Mouse (Mus musculus) left cerebral cortex, adult 2 months (tissue): Measurements from ENCODE around the gene Cc2d2b. TPM values are rescaled to one million over a fixed set of nuclear protein-coding genes. Genes with fewer than 3 reads are reported as not detected.

Experiments used
- DNase-seq, 2 experiments: peaks; one replicate each; pipeline ENCODE4 v3.0.0; 2021 to 2022; ENCODE audit warnings: low spot score in 2 of 2, mixed read lengths in 1 of 2; ENCODE audit errors: extremely low spot score in 1 of 2
- H3K27ac ChIP-seq: fragments of 200-600 bp; 2 replicates; pipeline ENCODE4 v1.8.1; 2022
- H3K4me3 ChIP-seq: fragments of 200-600 bp; 2 replicates; pipeline ENCODE4 v1.8.1; 2022
- CTCF ChIP-seq: fragments of 200-600 bp; IDR thresholded peaks from 2 replicates; pipeline ENCODE4 v1.8.1; 2022; ENCODE audit warnings: antibody characterized with exemption, mild to moderate bottlenecking, moderate library complexity
- intact Hi-C: fragments of 180-260 bp; cut with DNase I; formaldehyde crosslinking; loops from one replicate; pipeline ENCODE4 v1.15.1; 2025
- total RNA-seq, 2 experiments: library from RNA; stranded (reverse); gene quantifications; 2 replicates each; pipeline ENCODE4 v1.2.3; 2021

Cc2d2b gene
- total RNA-seq, 2 experiments from 2014 or later = 0.23 to 0.88 TPM

GRCm38 (mm10) chr19:40841083-40841482 is 92.5 kb downstream of the Cc2d2b start:
- TF ChIP-seq CTCF = no peak
- intact Hi-C loops = no loop called here
- Histone ChIP-seq H3K27ac (no peak overlapping the region), H3K4me3 (no peak overlapping the region)
- no peak for DNase-seq

- Histone ChIP-seq H3K4me3 (no peak overlapping the region), H3K27ac (no peak overlapping the region)
- DNase-seq = no peak
- intact Hi-C loops = no loop called here
- no peak for TF ChIP-seq CTCF
Observed at GRCm38 (mm10) chr19:40841593-40841992, 93.0 kb downstream of the Cc2d2b start.

GRCm38 (mm10) chr19:40844731-40845130 is 96.2 kb downstream of the Cc2d2b start:
- H3K4me3 ChIP-seq = no peak overlapping the region
- intact Hi-C loops = no loop called here
- no peak for TF ChIP-seq CTCF
- DNase-seq = no peak
- no peak overlapping the region for H3K27ac ChIP-seq

DNA sequence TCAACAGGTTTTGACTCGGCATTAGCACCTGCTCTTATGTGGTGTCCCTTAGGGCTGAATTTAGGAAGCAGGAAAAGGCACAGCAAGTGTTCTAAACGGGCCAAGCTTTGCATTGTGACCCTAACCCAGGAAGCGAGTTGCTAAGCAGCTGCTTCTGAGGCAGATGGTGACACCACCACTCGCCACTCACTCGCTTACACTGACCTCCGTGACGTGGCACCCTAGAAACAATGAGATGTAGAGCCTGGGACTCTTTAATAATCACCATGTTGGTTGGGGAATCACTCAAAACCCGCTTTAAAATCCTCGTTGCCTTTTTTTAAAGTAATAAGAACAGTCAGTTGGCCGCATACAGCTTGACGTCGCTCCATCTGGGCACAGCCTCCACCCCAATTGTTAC is 100.8 kb downstream of the Cc2d2b start:
- H3K27ac ChIP-seq = no peak overlapping the region
- H3K4me3 ChIP-seq = no peak overlapping the region
- intact Hi-C loops = no loop called here
- TF ChIP-seq CTCF = no peak
- no peak for DNase-seq

GRCm38 (mm10) chr19:40859555-40859954 is 111.0 kb downstream of the Cc2d2b start:
- H3K4me3 ChIP-seq = no peak overlapping the region
- intact Hi-C loops = no loop called here
- no peak for TF ChIP-seq CTCF
- no peak overlapping the region for H3K27ac ChIP-seq
- DNase-seq = no peak

DNA sequence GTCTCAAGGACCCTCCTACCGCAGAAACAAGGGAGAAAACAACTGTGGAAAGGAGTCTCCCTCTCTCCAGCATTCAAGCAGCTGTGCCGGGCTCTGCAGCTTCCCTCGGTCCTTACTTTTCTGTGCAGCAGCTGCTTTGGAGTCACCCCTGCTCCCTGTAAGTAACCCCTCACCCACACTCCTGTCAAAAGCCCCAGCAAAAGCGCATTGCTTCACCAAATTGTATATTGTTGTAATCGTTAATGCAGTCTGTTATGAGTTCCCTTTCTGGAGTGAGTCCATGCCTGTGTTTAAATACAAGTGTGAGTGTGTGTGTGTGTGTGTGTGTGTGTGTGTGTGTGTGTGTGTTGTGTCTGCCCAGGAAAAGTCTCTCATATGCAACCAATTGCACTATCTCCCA is 119.7 kb downstream of the Cc2d2b start:
- TF ChIP-seq CTCF = no peak
- Histone ChIP-seq H3K4me3 (no peak overlapping the region), H3K27ac (no peak overlapping the region; the same call in 1 of the 2 replicates)
- intact Hi-C loops = no loop called here
- DNase-seq = no peak

DNA sequence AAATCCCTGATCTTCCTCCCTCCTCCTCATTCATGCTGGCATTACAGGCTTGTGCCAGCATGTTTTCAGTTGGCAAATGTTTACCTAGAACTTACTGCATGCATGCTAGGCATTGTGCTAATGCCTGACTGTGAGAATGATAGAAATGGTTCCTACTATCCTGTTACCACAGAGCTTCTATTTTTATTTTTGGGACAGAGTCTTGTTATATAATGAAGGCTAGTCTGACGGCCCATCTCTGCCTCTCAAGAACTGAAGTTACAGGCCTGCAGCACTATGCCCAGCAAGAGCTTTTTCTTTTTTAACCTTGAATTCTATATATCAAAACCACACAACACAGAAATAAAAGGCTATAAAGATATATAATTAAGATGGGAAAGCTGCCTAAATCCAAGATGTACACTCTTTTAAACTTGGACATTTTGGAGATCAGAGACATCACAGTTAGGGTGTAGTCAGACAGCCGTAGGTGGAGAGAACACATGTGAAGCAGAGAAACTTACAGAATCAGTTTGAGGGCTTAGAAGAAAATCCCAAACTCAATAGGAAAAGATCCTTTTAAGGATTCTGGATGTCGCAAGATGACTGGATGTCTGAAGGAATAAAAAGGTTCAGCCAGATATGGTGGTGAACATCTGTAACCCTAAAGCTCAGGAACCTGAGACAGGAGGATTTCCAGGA is 121.0 kb downstream of the Cc2d2b start:
- intact Hi-C loops = no loop called here
- TF ChIP-seq CTCF = no peak
- H3K27ac ChIP-seq = peak overlapping the region; percentile 75
- H3K4me3 ChIP-seq = no peak overlapping the region
- no peak for DNase-seq

GRCm38 (mm10) chr19:40872955-40873665 is 124.6 kb downstream of the Cc2d2b start:
- peak overlapping the region; percentile 49 for H3K4me3 ChIP-seq
- TF ChIP-seq CTCF = peak; percentile 64
- intact Hi-C loops = loop anchor here (1.0 kb wide), 2 partner anchors 21 to 42 kb away; partner anchors contain the start of genes Ccnj and Zfp518a
- H3K27ac ChIP-seq = peak overlapping the region; percentile 65
- peak; percentile 84 to 85 for DNase-seq

Other genes with a start within 250 kb of the Cc2d2b start
- 100 to 1,000 TPM; 160 to 161 TPM for gene Sorbs1, start 235.0 kb upstream of the Cc2d2b start, total RNA-seq
- 10 to 100 TPM; 22.7 to 25.4 TPM for gene Aldh18a1, start 160.3 kb upstream of the Cc2d2b start, total RNA-seq
- gene Tctn3, start 136.5 kb upstream of the Cc2d2b start, total RNA-seq = 10 to 100 TPM; 20.7 to 22.4 TPM
- gene Entpd1, start 136.4 kb upstream of the Cc2d2b start, total RNA-seq = 10 to 100 TPM; 14.1 to 18.4 TPM
- 1 to 10 TPM; 8.2 to 8.6 TPM for gene Ccnj, start 82.5 kb downstream of the Cc2d2b start, total RNA-seq
- 10 to 100 TPM in 1 of 2 experiments, 1 to 10 TPM in 1; 7.4 to 10.1 TPM for gene Zfp518a, start 146.0 kb downstream of the Cc2d2b start, total RNA-seq
- 10 to 100 TPM in 1 of 2 experiments, 1 to 10 TPM in 1; 8.4 to 10.4 TPM for gene Blnk, start 245.8 kb downstream of the Cc2d2b start, total RNA-seq